Comparison of ENCODE assay signal across 10 mouse cellular contexts in the genomic region with DNA sequence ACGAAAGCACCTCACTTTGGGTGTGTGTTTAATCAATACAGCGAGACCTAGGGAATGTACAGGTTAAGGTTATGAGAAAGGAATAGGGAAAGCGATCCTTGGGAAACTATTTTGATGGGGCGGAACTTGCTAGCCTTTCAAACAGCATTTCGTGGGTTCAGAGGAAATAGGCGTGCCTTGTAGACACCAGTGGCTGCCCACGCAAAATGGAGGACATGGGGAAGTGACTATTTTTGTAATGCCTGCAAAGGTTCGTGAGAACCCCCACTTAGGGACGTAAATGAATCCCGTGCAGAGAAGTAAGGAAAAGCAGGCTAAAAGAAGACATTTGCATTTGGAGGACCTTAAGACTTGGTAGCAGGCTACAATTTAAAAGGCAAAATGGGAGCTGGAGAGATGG.
A peak's percentile ranks its signal among the peaks of the same experiment; 100 is the strongest.
DNase-seq lines count a peak whose midpoint lies in the region; ATAC-seq lines count a peak whose summit lies in the region.
"Had no signal": no experiment of that assay in that cellular context is flagged by ENCODE, and none has a peak within 500 bp of the region (broad histone marks: within the 10 kb centered on the region; RNA-seq: fewer than 3 reads in every experiment).

No protein-coding gene starts in this region.

- H3K36me3 ChIP-seq in midbrain, embryonic 12.5 days, result no peaks in the 10 kb centered on the region
- no peaks in the 10 kb centered on the region for H3K36me3 ChIP-seq in midbrain, embryonic 11.5 days (ENCODE audit: control insufficient read depth, insufficient read depth, low read length)
- H3K36me3 ChIP-seq in hindbrain, embryonic 12.5 days, result no peaks in the 10 kb centered on the region
- H3K36me3 ChIP-seq in stomach, embryonic 16.5 days (ENCODE audit: control insufficient read depth, insufficient read depth, low read length), result no peaks in the 10 kb centered on the region
- H3K36me3 ChIP-seq: lung, embryonic 15.5 days had no signal

- H3K4me1 ChIP-seq in midbrain, embryonic 12.5 days, result 0 out of 2 replicates have a peak, but pooled peaks cover 3% of the 10 kb centered on the region
- H3K4me1 ChIP-seq in midbrain, embryonic 11.5 days (ENCODE audit: control insufficient read depth, insufficient read depth, low read length), result peaks cover 5% of the 10 kb centered on the region; the same call in 1 of the 2 replicates
- peaks cover 6% of the 10 kb centered on the region; the same call in 1 of the 2 replicates for H3K4me1 ChIP-seq in hindbrain, embryonic 12.5 days
- no peaks in the 10 kb centered on the region for H3K4me1 ChIP-seq in stomach, embryonic 16.5 days (ENCODE audit: control insufficient read depth, insufficient read depth, low read length)
- H3K4me1 ChIP-seq: lung, embryonic 15.5 days had no signal

- DNase-seq in midbrain, embryonic 11.5 days (ENCODE audit: low spot score, missing footprints), result no peak
- DNase-seq in left cerebral cortex, postnatal 14 days (ENCODE audit: low spot score in 2 of 2), result no peak
- no peak for DNase-seq in left cerebral cortex, adult 9 months (ENCODE audit: low spot score in 2 of 2)
- DNase-seq: cerebellum, adult 9-10 months; kidney, postnatal 36 days had no signal

- 82% methylated on average over 10 of the region's 10 CpGs for WGBS in midbrain, embryonic 12.5 days
- WGBS in midbrain, embryonic 11.5 days, result 80% methylated on average over 10 of the region's 10 CpGs
- 87% methylated on average over 10 of the region's 10 CpGs for WGBS in hindbrain, embryonic 12.5 days
- 60% methylated on average over 10 of the region's 10 CpGs for WGBS in stomach, embryonic 16.5 days

- no peak for ATAC-seq in midbrain, embryonic 12.5 days (ENCODE audit: low FRiP score, low read depth)
- ATAC-seq in midbrain, embryonic 11.5 days (ENCODE audit: low FRiP score), result no peak
- ATAC-seq in hindbrain, embryonic 12.5 days (ENCODE audit: low FRiP score), result no peak
- ATAC-seq in megakaryocyte, adult 5-6 weeks (ENCODE audit: poor library complexity, severe bottlenecking), result 0 out of 2 replicates have a peak, but pooled peaks have one; percentile 16
- ATAC-seq in stomach, embryonic 16.5 days (ENCODE audit: insufficient read depth, low FRiP score), result no peak

- H3K27me3 ChIP-seq in midbrain, embryonic 12.5 days, result no peaks in the 10 kb centered on the region
- no peaks in the 10 kb centered on the region for H3K27me3 ChIP-seq in midbrain, embryonic 11.5 days (ENCODE audit: control insufficient read depth, insufficient read depth, low read length)
- no peaks in the 10 kb centered on the region for H3K27me3 ChIP-seq in hindbrain, embryonic 12.5 days
- no peaks in the 10 kb centered on the region for H3K27me3 ChIP-seq in stomach, embryonic 16.5 days (ENCODE audit: control insufficient read depth, insufficient read depth, low read length)
- H3K27me3 ChIP-seq: lung, embryonic 15.5 days had no signal

- H3K4me2 ChIP-seq in midbrain, embryonic 12.5 days (replicated peaks), result peak overlapping the region; percentile 29; the same call in 1 of the 2 replicates
- no peak overlapping the region for H3K4me2 ChIP-seq in midbrain, embryonic 11.5 days
- H3K4me2 ChIP-seq in hindbrain, embryonic 12.5 days (replicated peaks), result no peak overlapping the region
- peak overlapping the region; percentile 43; the same call in 1 of the 2 replicates for H3K4me2 ChIP-seq in stomach, embryonic 16.5 days (ENCODE audit: low read depth, low read length)

- intact Hi-C loops in left cerebral cortex, postnatal 14 days (cut with DNase I), result no loop called here

- no peaks in the 10 kb centered on the region for H3K9me3 ChIP-seq in midbrain, embryonic 12.5 days
- H3K9me3 ChIP-seq in midbrain, embryonic 11.5 days (ENCODE audit: control insufficient read depth, low read length), result no peaks in the 10 kb centered on the region
- H3K9me3 ChIP-seq in hindbrain, embryonic 12.5 days (replicated peaks), result no peaks in the 10 kb centered on the region
- no peaks in the 10 kb centered on the region for H3K9me3 ChIP-seq in stomach, embryonic 16.5 days (replicated peaks; ENCODE audit: control insufficient read depth, low read length)
- H3K9me3 ChIP-seq: lung, embryonic 15.5 days had no signal

- no peak overlapping the region for H3K4me3 ChIP-seq in midbrain, embryonic 12.5 days
- no peak overlapping the region for H3K4me3 ChIP-seq in midbrain, embryonic 11.5 days (ENCODE audit: low read depth, low read length)
- H3K4me3 ChIP-seq in hindbrain, embryonic 12.5 days, result no peak overlapping the region
- no peak overlapping the region for H3K4me3 ChIP-seq in stomach, embryonic 16.5 days (replicated peaks; ENCODE audit: low read length)

- peak overlapping the region; percentile 25 for H3K27ac ChIP-seq in midbrain, embryonic 12.5 days (replicated peaks)
- no peak overlapping the region for H3K27ac ChIP-seq in midbrain, embryonic 11.5 days (ENCODE audit: low read depth, low read length)
- H3K27ac ChIP-seq in hindbrain, embryonic 12.5 days, result peak overlapping the region; percentile 53; the same call in 1 of the 2 replicates
- no peak overlapping the region for H3K27ac ChIP-seq in stomach, embryonic 16.5 days (ENCODE audit: low read length)
- H3K27ac ChIP-seq: lung, embryonic 15.5 days had no signal

- H3K9ac ChIP-seq in midbrain, embryonic 12.5 days (replicated peaks), result no peak overlapping the region
- H3K9ac ChIP-seq in midbrain, embryonic 11.5 days (ENCODE audit: low read length), result no peak overlapping the region
- no peak overlapping the region for H3K9ac ChIP-seq in hindbrain, embryonic 12.5 days
- 0 out of 2 replicates have a peak overlapping the region, but pooled peaks have one; percentile 54 for H3K9ac ChIP-seq in stomach, embryonic 16.5 days (ENCODE audit: low read length)
- H3K9ac ChIP-seq: lung, embryonic 15.5 days had no signal

Comparison
In these comparisons a context has a peak if more than half of its experiments do, and no peak if none do; other contexts are left out.
1. H3K27ac ChIP-seq: peak in midbrain, embryonic 12.5 days (single experiment) and hindbrain, embryonic 12.5 days (single experiment); none in midbrain, embryonic 11.5 days (single experiment) and stomach, embryonic 16.5 days (single experiment).
2. H3K4me2 ChIP-seq: peak in midbrain, embryonic 12.5 days (single experiment) and stomach, embryonic 16.5 days (single experiment); none in midbrain, embryonic 11.5 days (single experiment) and hindbrain, embryonic 12.5 days (single experiment).